Mouse (Mus musculus) intestine, embryonic 15.5 days (tissue): ENCODE results near the gene AC124502.3. TPM values are rescaled to one million over a fixed set of nuclear protein-coding genes. Genes with fewer than 3 reads are reported as not detected.
"Not testable (repeated sequence)": the region's sequence is repeated elsewhere in the genome, so short reads cannot be mapped to it uniquely, and the experiment has no call there.

Experiments used
- ATAC-seq: fragments of 200-750 bp; cut with Nextera tagmentation; 2 replicates; pipeline ENCODE4 v1.8.0; 2017; ENCODE audit warnings: moderate TSS enrichment, moderate library complexity
- H3K27ac ChIP-seq: fragments of 300-500 bp; sonication (generic); 2 replicates; pipeline ENCODE4 v1.5.1; 2015; ENCODE audit warnings: mild to moderate bottlenecking, inconsistent platforms
- H3K27me3 ChIP-seq: fragments of 300-500 bp; sonication (generic); replicated peaks from 2 replicates; pipeline ENCODE4 v1.6.1; 2015; ENCODE audit warnings: inconsistent platforms
- H3K36me3 ChIP-seq: fragments of 300-500 bp; sonication (generic); 2 replicates; pipeline ENCODE4 v1.6.1; 2015; ENCODE audit warnings: inconsistent platforms
- H3K4me1 ChIP-seq: fragments of 300-500 bp; sonication (generic); replicated peaks from 2 replicates; pipeline ENCODE4 v1.6.1; 2015; ENCODE audit warnings: inconsistent platforms
- H3K4me2 ChIP-seq: fragments of 300-500 bp; sonication (generic); replicated peaks from 2 replicates; pipeline ENCODE4 v1.6.1; 2015; ENCODE audit warnings: mild to moderate bottlenecking, inconsistent platforms
- H3K4me3 ChIP-seq: fragments of 300-500 bp; sonication (generic); replicated peaks from 2 replicates; pipeline ENCODE4 v1.5.1; 2015; ENCODE audit warnings: inconsistent platforms
- H3K9ac ChIP-seq: fragments of 300-500 bp; sonication (generic); 2 replicates; pipeline ENCODE4 v1.6.1; 2015; ENCODE audit warnings: inconsistent platforms
- H3K9me3 ChIP-seq: fragments of 300-500 bp; sonication (generic); 2 replicates; pipeline ENCODE4 v1.6.1; 2016; ENCODE audit warnings: inconsistent platforms
- WGBS: fragments of 180-500 bp; shearing (Covaris S2); methylation state at CpG from one replicate; pipeline ENCODE4 v1.1.7; 2015; 5-methylcytosine and 5-hydroxymethylcytosine counted together
- polyA plus RNA-seq: library from polyadenylated mRNA; unstranded; fragments of >200 nt; fragmentation: Nextera tagmentation; extraction: Ambion mirVana; gene quantifications from 2 replicates; pipeline ENCODE4 v1.2.1, GENCODE M21; 2015

Gene AC124502.3
- polyA plus RNA-seq, 1 experiment from 2014 or later = 2.8 TPM

DNA sequence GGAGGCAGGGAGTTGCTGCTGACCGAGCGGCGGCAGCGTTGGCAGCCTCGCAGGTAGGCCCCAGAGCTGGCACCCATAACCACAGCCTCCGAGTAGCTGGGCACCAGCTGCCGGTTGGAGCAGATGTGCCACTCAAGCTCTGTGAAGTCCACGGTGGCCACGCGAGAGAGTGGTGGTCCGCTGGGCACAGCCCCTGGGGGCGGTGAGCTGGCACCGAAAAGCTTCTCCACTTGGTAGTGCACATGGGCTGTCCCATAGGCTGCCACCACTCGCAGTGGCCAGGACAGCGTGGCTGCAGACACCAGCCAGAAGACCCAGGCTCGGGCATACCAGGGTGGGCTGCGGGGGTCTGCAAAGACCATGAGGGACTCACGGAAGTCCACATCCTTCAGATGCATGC lies 43.3 kb downstream of the AC124502.3 start:
- no peak overlapping the region for H3K9ac ChIP-seq
- H3K4me1 ChIP-seq = peaks cover 6% of the 10 kb centered on the region; the same call in 1 of the 2 replicates
- no peak overlapping the region for H3K4me3 ChIP-seq
- ATAC-seq = no peak
- H3K27me3 ChIP-seq = peaks cover 63% of the 10 kb centered on the region
- no peak overlapping the region for H3K27ac ChIP-seq
- whole genome bisulfite sequencing = 54% methylated on average over 18 of the region's 18 CpGs
- H3K36me3 ChIP-seq = no peaks in the 10 kb centered on the region
- H3K4me2 ChIP-seq = no peak overlapping the region
- no peaks in the 10 kb centered on the region for H3K9me3 ChIP-seq

DNA sequence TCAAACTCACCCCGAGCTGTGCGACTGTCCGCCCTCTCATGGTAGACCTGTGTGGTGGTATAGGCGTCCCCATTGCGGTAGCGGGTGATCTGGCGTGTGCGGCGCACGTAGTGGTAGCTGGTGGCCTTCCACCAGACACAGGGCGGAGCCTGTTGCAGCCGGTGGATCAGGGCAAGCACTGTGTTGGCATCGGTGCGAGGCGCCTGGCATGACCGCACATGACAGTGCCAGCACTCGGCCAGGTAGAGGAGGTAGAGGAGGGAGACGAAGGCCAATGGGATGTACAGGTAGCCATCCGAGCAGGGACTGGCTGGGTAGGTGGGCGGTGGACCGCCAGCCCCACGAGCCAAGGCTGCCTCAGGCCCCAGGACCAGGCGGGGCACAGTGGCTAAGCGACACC lies 43.9 kb downstream of the AC124502.3 start:
- H3K36me3 ChIP-seq = no peaks in the 10 kb centered on the region

DNA sequence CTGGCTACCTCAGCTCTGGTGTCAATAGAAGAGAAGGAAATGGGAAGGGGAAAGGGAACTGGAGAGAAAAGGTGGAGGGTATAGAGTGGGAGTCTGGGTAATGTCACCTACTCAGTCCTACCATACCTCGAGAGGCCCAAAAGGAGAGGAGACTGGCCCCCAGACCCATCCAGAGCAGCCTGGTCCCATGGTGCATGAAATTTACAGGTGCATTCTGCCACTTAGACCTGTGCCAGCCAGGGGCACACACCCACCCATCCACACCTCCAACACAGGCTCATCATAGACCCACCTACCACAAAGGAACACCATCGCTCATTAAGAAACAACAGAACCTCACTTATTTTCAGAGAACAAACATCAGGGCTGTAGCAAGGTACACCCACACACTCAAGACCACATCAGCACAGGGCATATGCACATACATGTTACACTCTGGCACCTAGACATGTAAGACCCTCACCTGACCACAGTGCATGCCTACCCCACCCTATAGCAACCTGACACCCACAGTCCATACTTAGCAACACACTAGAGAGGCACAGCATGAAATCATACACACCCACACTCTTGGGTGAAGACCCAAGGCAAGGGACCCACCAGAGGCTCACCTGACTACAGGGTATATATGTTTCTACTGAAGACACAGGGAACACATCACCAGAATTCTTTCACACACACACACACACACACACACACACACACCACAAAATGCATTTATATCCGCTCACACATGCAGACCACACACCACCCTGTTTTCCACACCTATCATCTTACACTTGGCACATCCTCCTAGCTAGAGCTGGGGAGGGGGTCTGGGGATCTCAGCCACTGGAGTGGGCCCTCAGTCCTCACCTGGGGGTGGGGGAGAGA lies 45.5 kb downstream of the AC124502.3 start:
- no peak overlapping the region for H3K27ac ChIP-seq
- no peak for ATAC-seq

More for the DNA sequence above, 43.9 kb downstream of the AC124502.3 start:
- WGBS = 62% methylated on average over 24 of the region's 24 CpGs
- Histone ChIP-seq H3K27ac (no peak overlapping the region), H3K4me2 (no peak overlapping the region), H3K4me3 (no peak overlapping the region), H3K9me3 (no peaks in the 10 kb centered on the region), H3K9ac (no peak overlapping the region), H3K27me3 (peaks cover 63% of the 10 kb centered on the region), H3K4me1 (peaks cover 11% of the 10 kb centered on the region; the same call in 1 of the 2 replicates)
- ATAC-seq = no peak

DNA sequence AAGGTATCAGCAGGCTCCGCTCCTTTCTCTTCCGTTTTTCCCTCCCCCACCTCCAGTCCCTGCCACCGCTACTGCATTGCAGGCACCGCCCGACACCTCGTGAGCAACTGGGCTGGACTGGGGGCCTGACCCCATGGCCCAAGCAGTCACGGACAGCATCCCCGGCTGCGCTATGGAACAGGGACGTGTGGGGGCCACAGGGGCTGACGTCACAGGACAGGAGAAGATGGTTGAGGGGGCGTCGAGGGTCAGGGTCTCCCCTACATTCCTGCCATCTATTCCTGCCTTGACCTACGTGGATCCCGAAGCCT lies 46.1 kb downstream of the AC124502.3 start:
- Histone ChIP-seq H3K27me3 (peaks cover 63% of the 10 kb centered on the region), H3K4me2 (peak overlapping the region; percentile 89), H3K27ac (no peak overlapping the region), H3K36me3 (peaks cover 2% of the 10 kb centered on the region; the same call in 1 of the 2 replicates), H3K4me1 (peaks cover 23% of the 10 kb centered on the region), H3K9me3 (no peaks in the 10 kb centered on the region), H3K9ac (peak overlapping the region; percentile 47; the same call in 1 of the 2 replicates), H3K4me3 (peak overlapping the region; percentile 48)
- no peak for ATAC-seq
- 3% methylated on average over 15 of the region's 15 CpGs for WGBS

More for the DNA sequence above, 45.5 kb downstream of the AC124502.3 start:
- H3K36me3 ChIP-seq = no peaks in the 10 kb centered on the region
- H3K4me1 ChIP-seq = peaks cover 17% of the 10 kb centered on the region
- H3K4me2 ChIP-seq = peak overlapping the region; percentile 89; the same call in 1 of the 2 replicates
- H3K4me3 ChIP-seq = peak overlapping the region; percentile 48; the same call in 1 of the 2 replicates
- H3K9me3 ChIP-seq = no peaks in the 10 kb centered on the region
- peaks cover 63% of the 10 kb centered on the region for H3K27me3 ChIP-seq
- H3K9ac ChIP-seq = no peak overlapping the region
- 63% methylated on average over 3 of the region's 3 CpGs for WGBS

DNA sequence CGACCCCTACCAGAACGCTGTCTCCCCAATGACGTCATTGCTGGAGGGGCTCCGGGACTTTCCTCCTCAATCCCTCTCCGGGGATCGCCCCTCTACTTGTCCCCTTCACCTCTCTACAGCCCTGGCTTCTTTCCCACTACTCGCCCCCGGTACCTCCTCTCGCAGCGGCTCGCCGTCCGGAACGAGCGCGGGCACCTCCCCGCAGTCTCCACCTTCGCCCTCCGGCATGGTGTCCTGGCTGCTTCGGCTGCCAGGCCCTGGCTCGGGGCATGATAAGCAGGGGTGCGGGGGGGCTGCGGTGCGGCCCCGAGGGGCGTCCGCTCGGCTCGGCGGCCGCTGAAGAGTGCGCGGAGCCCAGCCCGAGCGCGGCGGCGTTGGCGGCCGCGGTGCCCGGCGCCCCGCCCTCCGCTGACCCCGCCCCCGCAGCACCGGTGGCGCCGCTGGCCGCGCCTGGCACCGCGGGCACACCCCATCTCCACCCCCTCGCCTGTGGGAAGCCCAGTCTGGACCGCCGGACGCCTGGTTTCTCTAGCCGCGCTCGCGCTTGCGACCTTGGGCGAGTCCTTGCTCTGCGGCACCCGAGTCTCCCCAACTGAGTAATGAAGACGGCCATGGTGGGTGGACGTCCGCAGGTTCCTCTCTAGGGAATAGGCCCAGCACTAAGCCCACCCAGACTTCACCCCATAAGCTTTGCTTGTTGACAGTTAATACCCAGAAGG lies 46.6 kb downstream of the AC124502.3 start, which contains the start of gene Tmem151a:
TSS of gene Tmem151a (minus strand) at position 387 of the 719 bp plus-strand sequence.
- Histone ChIP-seq H3K4me3 (peak within 1 kb of the TSS; percentile 48), H3K27me3 (peaks cover 59% of the 10 kb centered on the region), H3K27ac (no peak within 1 kb of the TSS), H3K9ac (peak within 1 kb of the TSS; percentile 47), H3K36me3 (peaks cover 6% of the 10 kb centered on the region; the same call in 1 of the 2 replicates), H3K9me3 (no peaks in the 10 kb centered on the region), H3K4me1 (peaks cover 23% of the 10 kb centered on the region), H3K4me2 (peak within 1 kb of the TSS; percentile 89)
- no peak for ATAC-seq
- under 1% methylated on average over 50 of the region's 69 CpGs for WGBS

DNA sequence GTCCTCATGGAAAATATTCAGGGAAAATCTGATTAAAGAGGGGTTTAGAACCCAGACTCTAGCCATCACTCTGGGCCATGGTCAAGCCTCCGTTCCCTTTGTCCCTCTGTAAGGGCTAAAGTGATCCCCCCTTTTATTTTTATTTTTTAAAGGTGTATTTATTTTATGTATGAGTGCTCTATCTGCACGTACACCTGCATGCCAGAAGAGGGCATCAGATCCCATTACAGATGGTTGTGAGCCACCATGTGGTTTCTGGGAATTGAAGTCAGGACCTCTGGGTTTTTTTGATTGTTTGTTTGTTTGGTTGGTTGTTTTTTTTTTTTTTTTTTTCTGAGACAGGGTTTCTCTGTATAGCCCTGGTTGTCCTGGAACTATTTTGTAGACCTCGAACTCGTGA lies 47.8 kb downstream of the AC124502.3 start:
- peaks cover 23% of the 10 kb centered on the region for H3K4me1 ChIP-seq
- WGBS = 60% methylated on average over 4 of the region's 4 CpGs
- H3K27ac ChIP-seq, H3K4me2 ChIP-seq, H3K9me3 ChIP-seq, H3K9ac ChIP-seq, H3K4me3 ChIP-seq, ATAC-seq: not testable (repeated sequence)
- peaks cover 15% of the 10 kb centered on the region for H3K36me3 ChIP-seq
- peaks cover 47% of the 10 kb centered on the region for H3K27me3 ChIP-seq

DNA sequence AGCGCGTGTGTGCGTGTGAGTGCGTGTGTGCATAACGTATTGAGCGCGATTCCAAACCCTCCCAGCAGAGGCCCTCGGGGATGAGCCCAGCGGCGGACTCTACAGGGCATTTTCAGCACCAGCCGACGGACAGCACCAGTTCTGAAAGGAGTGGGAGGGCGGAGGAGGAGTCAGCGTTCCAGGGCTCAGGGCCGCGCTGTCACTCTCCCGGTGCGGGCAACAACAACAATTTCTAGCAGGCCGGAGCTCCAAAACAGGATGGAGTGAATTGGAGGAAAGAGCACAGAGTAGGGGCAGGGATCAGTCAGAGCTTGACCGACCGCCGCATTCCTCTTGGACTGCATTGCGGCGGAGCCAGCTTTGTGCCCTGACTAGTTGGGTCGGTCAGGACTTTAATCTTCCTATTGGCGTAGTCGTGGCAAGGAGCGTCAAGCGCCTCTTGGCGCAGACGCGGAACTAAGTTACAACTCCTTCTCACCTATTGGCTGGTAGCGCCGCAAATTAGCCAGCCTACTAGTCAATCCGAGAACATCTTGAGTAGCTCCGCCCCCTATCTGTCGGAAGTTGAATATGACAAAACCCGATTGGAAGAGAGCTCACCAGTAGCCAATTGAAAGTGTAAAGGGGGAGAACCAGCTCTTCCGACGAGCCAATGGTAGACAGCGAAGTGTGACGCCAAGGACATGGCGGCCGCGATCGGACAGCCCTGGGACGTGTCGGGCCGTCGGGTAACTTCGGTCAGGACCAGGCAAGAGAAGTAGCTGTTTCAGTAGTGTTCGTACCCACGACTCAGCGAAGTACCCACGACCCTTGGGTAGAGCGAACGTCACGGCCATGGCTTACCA lies 49.4 kb downstream of the AC124502.3 start, which contains the start of gene Yif1a:
TSS of gene Yif1a (plus strand) at position 655 of the 845 bp plus-strand sequence.
- Histone ChIP-seq H3K4me3 (peak within 1 kb of the TSS; percentile 73), H3K4me1 (peaks cover 23% of the 10 kb centered on the region), H3K9ac (peak within 1 kb of the TSS; percentile 79), H3K9me3 (no peaks in the 10 kb centered on the region), H3K27ac (peak within 1 kb of the TSS; percentile 76), H3K4me2 (peak within 1 kb of the TSS; percentile 79), H3K27me3 (peaks cover 32% of the 10 kb centered on the region), H3K36me3 (peaks cover 30% of the 10 kb centered on the region)
- WGBS = under 1% methylated on average over 58 of the region's 58 CpGs
- peak; percentile 96 for ATAC-seq

DNA sequence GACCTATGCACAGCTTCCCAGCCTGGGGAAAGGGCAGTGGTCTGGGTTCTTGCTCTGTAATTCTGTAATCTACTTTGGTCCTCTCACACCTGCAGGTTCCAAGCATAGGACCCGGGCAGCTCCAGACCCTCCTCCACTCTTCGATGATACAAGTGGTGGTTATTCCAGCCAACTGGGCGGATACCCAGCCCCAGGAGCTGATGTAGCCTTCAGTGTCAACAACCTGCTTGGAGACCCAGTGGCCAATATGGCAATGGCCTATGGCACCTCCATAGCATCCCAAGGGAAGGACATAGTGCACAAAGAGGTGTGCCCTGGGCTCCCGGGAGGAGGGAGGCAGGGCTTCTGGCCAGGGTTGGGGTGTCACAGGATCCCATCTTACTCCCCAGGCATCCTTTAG lies 50.6 kb downstream of the AC124502.3 start:
- Histone ChIP-seq H3K4me3 (peak overlapping the region; percentile 73), H3K9me3 (no peaks in the 10 kb centered on the region), H3K27me3 (peaks cover 22% of the 10 kb centered on the region), H3K27ac (no peak overlapping the region), H3K9ac (peak overlapping the region; percentile 79; the same call in 1 of the 2 replicates), H3K36me3 (peaks cover 31% of the 10 kb centered on the region), H3K4me1 (peaks cover 29% of the 10 kb centered on the region), H3K4me2 (peak overlapping the region; percentile 79)
- WGBS = 86% methylated on average over 4 of the region's 4 CpGs
- ATAC-seq = no peak

DNA sequence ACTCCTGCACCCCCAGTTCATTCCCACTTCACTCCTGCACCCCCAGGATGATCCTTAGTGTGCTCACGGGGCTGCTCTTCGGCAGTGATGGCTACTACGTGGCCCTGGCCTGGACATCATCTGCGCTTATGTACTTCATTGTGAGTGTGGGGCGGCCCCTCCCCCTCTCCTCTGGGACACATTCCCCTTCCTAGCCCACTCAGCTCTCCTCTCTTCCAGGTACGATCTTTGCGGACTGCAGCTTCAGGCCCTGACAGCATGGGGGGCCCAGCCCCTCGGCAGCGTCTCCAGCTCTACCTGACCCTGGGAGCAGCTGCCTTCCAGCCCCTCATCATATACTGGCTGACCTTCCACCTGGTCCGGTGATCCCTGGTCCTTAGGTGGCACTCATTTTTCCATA lies 53.4 kb downstream of the AC124502.3 start:
- H3K9ac ChIP-seq = no peak overlapping the region
- H3K4me3 ChIP-seq = no peak overlapping the region
- no peak for ATAC-seq
- H3K27ac ChIP-seq = no peak overlapping the region
- peaks cover 37% of the 10 kb centered on the region for H3K4me1 ChIP-seq
- peaks cover 31% of the 10 kb centered on the region for H3K36me3 ChIP-seq
- 86% methylated on average over 10 of the region's 10 CpGs for WGBS
- no peaks in the 10 kb centered on the region for H3K9me3 ChIP-seq
- H3K27me3 ChIP-seq = no peaks in the 10 kb centered on the region
- H3K4me2 ChIP-seq = no peak overlapping the region

DNA sequence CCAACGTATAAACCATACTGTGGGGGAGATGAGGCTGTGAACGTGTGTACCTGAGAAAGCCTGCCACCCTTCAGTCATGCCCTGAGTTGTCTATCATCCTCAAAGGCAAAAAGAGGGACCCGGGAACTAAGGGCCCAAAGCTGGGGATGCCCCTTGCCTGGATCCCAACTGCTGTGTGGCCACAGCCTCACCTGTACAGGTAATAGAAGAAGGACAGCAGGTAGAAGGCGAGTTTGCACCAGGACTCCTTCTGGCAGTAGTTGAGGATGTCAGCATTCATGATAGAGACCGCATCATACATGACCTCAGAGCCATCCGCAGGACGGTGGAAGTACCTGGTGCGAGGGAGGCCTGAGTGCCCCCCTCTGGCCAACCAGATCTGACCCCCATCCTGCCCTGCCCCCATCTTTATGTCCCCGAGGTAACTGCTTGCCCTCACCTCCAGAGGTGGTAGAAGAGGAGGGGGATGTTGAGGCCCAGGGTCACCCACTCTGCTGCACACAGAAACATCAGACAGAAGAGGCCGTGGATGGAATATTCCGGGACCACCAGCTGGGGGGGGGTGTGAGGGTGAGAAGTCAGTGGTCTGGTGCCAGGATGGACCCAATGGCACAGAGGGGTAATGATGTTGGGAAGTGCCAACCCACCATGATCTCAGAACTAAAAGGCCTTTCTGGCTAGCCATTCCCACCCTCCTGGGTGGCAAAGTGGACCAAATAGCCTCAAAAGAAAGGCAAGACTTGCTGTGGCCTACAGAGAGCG lies 55.0 kb downstream of the AC124502.3 start:
- Histone ChIP-seq H3K36me3 (peaks cover 31% of the 10 kb centered on the region), H3K27me3 (no peaks in the 10 kb centered on the region), H3K4me3 (no peak overlapping the region), H3K27ac (no peak overlapping the region), H3K9me3 (no peaks in the 10 kb centered on the region), H3K4me1 (peaks cover 43% of the 10 kb centered on the region), H3K4me2 (no peak overlapping the region), H3K9ac (no peak overlapping the region)
- 71% methylated on average over 12 of the region's 12 CpGs for WGBS
- ATAC-seq = peak; percentile 2; the same call in 1 of the 2 replicates

DNA sequence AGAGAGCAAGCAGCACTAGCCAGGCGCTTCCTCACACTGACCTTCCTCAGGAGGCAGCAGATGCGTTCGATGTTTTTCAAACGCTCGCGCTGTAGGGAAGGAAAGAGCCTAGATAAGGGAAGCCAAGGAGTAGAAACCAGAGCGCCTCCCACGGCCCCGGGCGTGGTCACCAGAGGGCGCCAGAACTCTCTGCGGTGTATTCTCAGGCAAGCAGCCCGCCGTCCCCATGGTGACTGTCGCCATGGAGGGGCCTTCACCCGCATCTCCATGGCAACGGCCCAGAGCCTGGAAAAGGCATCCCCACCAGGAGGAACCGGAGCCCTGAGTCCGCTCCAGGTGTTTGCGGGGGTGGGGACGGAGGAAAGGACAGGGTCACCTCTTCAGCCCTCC lies 55.5 kb downstream of the AC124502.3 start:
- Histone ChIP-seq H3K36me3 (peaks cover 33% of the 10 kb centered on the region), H3K4me1 (peaks cover 41% of the 10 kb centered on the region), H3K9me3 (no peaks in the 10 kb centered on the region), H3K4me2 (peak overlapping the region; percentile 19; the same call in 1 of the 2 replicates), H3K9ac (no peak overlapping the region), H3K27me3 (no peaks in the 10 kb centered on the region), H3K4me3 (no peak overlapping the region), H3K27ac (no peak overlapping the region)
- ATAC-seq = peak; percentile 76
- WGBS = under 1% methylated on average over 21 of the region's 21 CpGs
